Mouse (Mus musculus) erythroblast, embryonic 14.5 days (primary cell): ENCODE data around the gene Gm28048.

Experiments
- GATA1 ChIP-seq: IDR thresholded peaks from 2 replicates; pipeline ENCODE4 v1.6.1; 2012; ENCODE audit warnings: low read length, inconsistent platforms, mixed read lengths
- TAL1 ChIP-seq: IDR thresholded peaks from 3 replicates; pipeline ENCODE4 v1.6.1; 2012; ENCODE audit warnings: low read length, inconsistent platforms, mixed read lengths

DNA sequence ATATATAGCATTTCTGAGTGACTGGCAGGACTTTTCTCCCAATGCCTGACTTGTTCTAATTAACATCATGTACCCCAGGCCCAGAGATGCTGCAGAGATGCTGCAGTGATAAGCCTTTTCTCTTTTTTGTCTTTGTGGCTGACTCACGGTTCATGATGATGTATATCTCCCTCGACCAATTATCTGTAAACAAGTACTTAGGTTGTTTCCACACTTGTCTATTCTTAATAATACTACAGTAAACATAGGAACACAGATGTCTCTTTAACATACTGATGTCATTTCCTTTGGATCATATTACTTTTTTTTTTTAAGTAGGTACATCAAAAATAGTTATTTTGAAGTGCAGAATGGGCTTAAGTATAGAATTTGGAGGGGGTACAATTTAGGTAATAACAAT, 79.0 kb downstream of the Gm28048 start:
- TF ChIP-seq GATA1 = no peak
- TF ChIP-seq TAL1 = no peak
